Mouse (Mus musculus) hindbrain, embryonic 16.5 days (tissue): ENCODE measurements around the gene Mpped1. TPM values are rescaled to one million over a fixed set of nuclear protein-coding genes. Genes with fewer than 3 reads are reported as not detected.

Experiments
- ATAC-seq: fragments of 200-750 bp; cut with Nextera tagmentation; 2 replicates; pipeline ENCODE4 v1.8.0; 2017; ENCODE audit warnings: moderate TSS enrichment, moderate library complexity
- H3K27ac ChIP-seq: fragments of 300-500 bp; sonication (generic); 2 replicates; pipeline ENCODE4 v1.5.1; 2014; ENCODE audit warnings: low read depth, mild to moderate bottlenecking, control low read depth, low read length, moderate library complexity
- H3K27me3 ChIP-seq: fragments of 300-500 bp; sonication (generic); replicated peaks from 2 replicates; pipeline ENCODE4 v1.6.1; 2014; ENCODE audit warnings: low read length; ENCODE audit not compliant: control insufficient read depth, insufficient read depth
- H3K36me3 ChIP-seq: fragments of 300-500 bp; sonication (generic); 2 replicates; pipeline ENCODE4 v1.6.1; 2014; ENCODE audit warnings: mild to moderate bottlenecking, low read length, moderate library complexity, mixed read lengths; ENCODE audit not compliant: control insufficient read depth, insufficient read depth
- H3K4me1 ChIP-seq: fragments of 300-500 bp; sonication (generic); 2 replicates; pipeline ENCODE4 v1.6.1; 2014; ENCODE audit warnings: low read depth, low read length; ENCODE audit not compliant: control insufficient read depth, insufficient read depth
- H3K4me2 ChIP-seq: fragments of 300-500 bp; sonication (generic); 2 replicates; pipeline ENCODE4 v1.6.1; 2014; ENCODE audit warnings: mild to moderate bottlenecking, low read length, control low read depth, moderate library complexity
- H3K4me3 ChIP-seq: fragments of 300-500 bp; sonication (generic); 2 replicates; pipeline ENCODE4 v1.5.1; 2014; ENCODE audit warnings: mild to moderate bottlenecking, low read length, control low read depth, moderate library complexity
- H3K9ac ChIP-seq: fragments of 300-500 bp; sonication (generic); 2 replicates; pipeline ENCODE4 v1.6.1; 2014; ENCODE audit warnings: low read depth, mild to moderate bottlenecking, control low read depth, low read length, moderate library complexity
- H3K9me3 ChIP-seq: fragments of 300-500 bp; sonication (generic); 2 replicates; pipeline ENCODE4 v1.6.1; 2014; ENCODE audit warnings: mild to moderate bottlenecking, low read length, moderate library complexity; ENCODE audit not compliant: control insufficient read depth
- WGBS: fragments of 180-500 bp; shearing (Covaris S2); extraction: QIAGEN DNeasy Blood & Tissue Kit; methylation state at CpG from one replicate; pipeline ENCODE4 v1.1.7; 2014; 5-methylcytosine and 5-hydroxymethylcytosine counted together
- polyA plus RNA-seq: library from polyadenylated mRNA; unstranded; fragments of >200 nt; fragmentation: Nextera tagmentation; extraction: Ambion mirVana; gene quantifications from 2 replicates; pipeline ENCODE4 v1.2.1, GENCODE M21; 2015

Mpped1 gene
- polyA plus RNA-seq, 1 experiment from 2014 or later: 18.9 TPM

- ATAC-seq: peak; percentile 65
Observed at GRCm38 (mm10) chr15:83779855-83780740, 831 bp downstream of the Mpped1 start.

GRCm38 (mm10) chr15:83781304-83781703 is 2.0 kb downstream of the Mpped1 start:
- H3K4me3 ChIP-seq: peak overlapping the region; percentile 65
- H3K4me1 ChIP-seq: peaks cover 5% of the 10 kb centered on the region; the same call in 1 of the 2 replicates
- H3K27me3 ChIP-seq: peaks cover 4% of the 10 kb centered on the region; the same call in 1 of the 2 replicates
- H3K4me2 ChIP-seq: peak overlapping the region; percentile 93
- H3K9ac ChIP-seq: 0 out of 2 replicates have a peak overlapping the region, but pooled peaks have one; percentile 11
- no peaks in the 10 kb centered on the region for H3K36me3 ChIP-seq
- WGBS: 62% methylated on average over 11 of the region's 11 CpGs
- no peak for ATAC-seq
- H3K9me3 ChIP-seq: no peaks in the 10 kb centered on the region
- H3K27ac ChIP-seq: no peak overlapping the region

More at GRCm38 (mm10) chr15:83779855-83780740, 831 bp downstream of the Mpped1 start:
- Histone ChIP-seq H3K4me2 (peak overlapping the region; percentile 93), H3K27me3 (peaks cover 4% of the 10 kb centered on the region; the same call in 1 of the 2 replicates), H3K9me3 (no peaks in the 10 kb centered on the region), H3K27ac (no peak overlapping the region), H3K4me3 (peak overlapping the region; percentile 65), H3K4me1 (peaks cover 5% of the 10 kb centered on the region; the same call in 1 of the 2 replicates), H3K36me3 (no peaks in the 10 kb centered on the region), H3K9ac (peak overlapping the region; percentile 82)
- WGBS: 6% methylated on average over 13 of the region's 92 CpGs

- 68% methylated on average over 9 of the region's 9 CpGs for WGBS
Observed at GRCm38 (mm10) chr15:83782284-83782683, 3.0 kb downstream of the Mpped1 start.

GRCm38 (mm10) chr15:83784772-83785171 is 5.5 kb downstream of the Mpped1 start:
- ATAC-seq: no peak
- Histone ChIP-seq H3K4me3 (no peak overlapping the region), H3K27me3 (no peaks in the 10 kb centered on the region), H3K36me3 (no peaks in the 10 kb centered on the region), H3K27ac (no peak overlapping the region), H3K4me1 (peaks cover 5% of the 10 kb centered on the region; the same call in 1 of the 2 replicates), H3K9ac (no peak overlapping the region), H3K4me2 (no peak overlapping the region), H3K9me3 (no peaks in the 10 kb centered on the region)
- WGBS: 70% methylated on average over 9 of the region's 9 CpGs

More at GRCm38 (mm10) chr15:83782284-83782683, 3.0 kb downstream of the Mpped1 start:
- Histone ChIP-seq H3K4me1 (peaks cover 5% of the 10 kb centered on the region; the same call in 1 of the 2 replicates), H3K9ac (no peak overlapping the region), H3K9me3 (no peaks in the 10 kb centered on the region), H3K4me2 (no peak overlapping the region), H3K27me3 (peaks cover 4% of the 10 kb centered on the region; the same call in 1 of the 2 replicates), H3K4me3 (no peak overlapping the region), H3K36me3 (no peaks in the 10 kb centered on the region), H3K27ac (no peak overlapping the region)
- no peak for ATAC-seq

- H3K27me3 ChIP-seq: no peaks in the 10 kb centered on the region
- WGBS: 72% methylated on average over 9 of the region's 9 CpGs
- no peaks in the 10 kb centered on the region for H3K9me3 ChIP-seq
- no peak overlapping the region; the same call in 1 of the 2 replicates for H3K9ac ChIP-seq
- ATAC-seq: no peak
- no peak overlapping the region for H3K4me2 ChIP-seq
- H3K4me1 ChIP-seq: no peaks in the 10 kb centered on the region; the same call in 1 of the 2 replicates
- no peak overlapping the region for H3K4me3 ChIP-seq
- H3K27ac ChIP-seq: no peak overlapping the region
- H3K36me3 ChIP-seq: no peaks in the 10 kb centered on the region
Observed at GRCm38 (mm10) chr15:83789046-83789445, 9.8 kb downstream of the Mpped1 start.

- H3K27me3 ChIP-seq: no peaks in the 10 kb centered on the region
- WGBS: 63% methylated on average over 7 of the region's 7 CpGs
- H3K27ac ChIP-seq: no peak overlapping the region
- ATAC-seq: no peak
- H3K36me3 ChIP-seq: no peaks in the 10 kb centered on the region
- H3K9me3 ChIP-seq: no peaks in the 10 kb centered on the region
- H3K4me3 ChIP-seq: no peak overlapping the region
- no peak overlapping the region for H3K9ac ChIP-seq
- H3K4me2 ChIP-seq: no peak overlapping the region
- peaks cover 9% of the 10 kb centered on the region for H3K4me1 ChIP-seq
Observed at GRCm38 (mm10) chr15:83796924-83797323, 17.7 kb downstream of the Mpped1 start.

- no peaks in the 10 kb centered on the region for H3K27me3 ChIP-seq
- no peak overlapping the region for H3K27ac ChIP-seq
- H3K9me3 ChIP-seq: no peaks in the 10 kb centered on the region
- H3K36me3 ChIP-seq: no peaks in the 10 kb centered on the region
- peaks cover 9% of the 10 kb centered on the region for H3K4me1 ChIP-seq
- ATAC-seq: no peak
- WGBS: 74% methylated on average over 11 of the region's 11 CpGs
- no peak overlapping the region for H3K4me2 ChIP-seq
- no peak overlapping the region for H3K4me3 ChIP-seq
- no peak overlapping the region for H3K9ac ChIP-seq
Observed at GRCm38 (mm10) chr15:83798964-83799363, 19.7 kb downstream of the Mpped1 start.

- H3K27ac ChIP-seq: no peak overlapping the region
- H3K4me2 ChIP-seq: no peak overlapping the region
- WGBS: 53% methylated on average over 5 of the region's 5 CpGs
- no peaks in the 10 kb centered on the region for H3K36me3 ChIP-seq
- no peak overlapping the region for H3K9ac ChIP-seq
- H3K27me3 ChIP-seq: no peaks in the 10 kb centered on the region
- peaks cover 6% of the 10 kb centered on the region for H3K4me1 ChIP-seq
- no peak overlapping the region for H3K4me3 ChIP-seq
- no peaks in the 10 kb centered on the region for H3K9me3 ChIP-seq
- no peak for ATAC-seq
Observed at GRCm38 (mm10) chr15:83801011-83801410, 21.7 kb downstream of the Mpped1 start.

GRCm38 (mm10) chr15:83814106-83814505 is 34.8 kb downstream of the Mpped1 start:
- Histone ChIP-seq H3K9me3 (no peaks in the 10 kb centered on the region), H3K4me2 (no peak overlapping the region), H3K27me3 (no peaks in the 10 kb centered on the region), H3K4me3 (no peak overlapping the region), H3K27ac (no peak overlapping the region), H3K9ac (no peak overlapping the region), H3K4me1 (no peaks in the 10 kb centered on the region), H3K36me3 (no peaks in the 10 kb centered on the region)
- WGBS: 87% methylated on average over 6 of the region's 6 CpGs
- no peak for ATAC-seq
